Mouse (Mus musculus) midbrain, embryonic 12.5 days (tissue): ENCODE results near the gene Ppp1r36. TPM values are rescaled to one million over a fixed set of nuclear protein-coding genes. Genes with fewer than 3 reads are reported as not detected.
A peak's percentile ranks its signal among the peaks of the same experiment; 100 is the strongest.

Experiments used
- ATAC-seq: fragments of 200-750 bp; cut with Nextera tagmentation; 2 replicates; pipeline ENCODE4 v1.8.0; 2017; ENCODE audit warnings: low read depth, moderate TSS enrichment, moderate library complexity; ENCODE audit not compliant: low FRiP score
- H3K27ac ChIP-seq: fragments of 300-500 bp; sonication (generic); replicated peaks from 2 replicates; pipeline ENCODE4 v1.5.1; 2016; ENCODE audit warnings: mild to moderate bottlenecking
- H3K27me3 ChIP-seq: fragments of 300-500 bp; sonication (generic); 2 replicates; pipeline ENCODE4 v1.6.1; 2016; ENCODE audit warnings: mild to moderate bottlenecking
- H3K36me3 ChIP-seq: fragments of 300-500 bp; sonication (generic); 2 replicates; pipeline ENCODE4 v1.6.1; 2016
- H3K4me1 ChIP-seq: fragments of 300-500 bp; sonication (generic); 2 replicates; pipeline ENCODE4 v1.6.1; 2016
- H3K4me2 ChIP-seq: fragments of 300-500 bp; sonication (generic); replicated peaks from 2 replicates; pipeline ENCODE4 v1.6.1; 2016; ENCODE audit warnings: mild to moderate bottlenecking, moderate library complexity
- H3K4me3 ChIP-seq: fragments of 300-500 bp; sonication (generic); 2 replicates; pipeline ENCODE4 v1.5.1; 2016; ENCODE audit warnings: mild to moderate bottlenecking
- H3K9ac ChIP-seq: fragments of 300-500 bp; sonication (generic); replicated peaks from 2 replicates; pipeline ENCODE4 v1.6.1; 2016; ENCODE audit warnings: mild to moderate bottlenecking, moderate library complexity
- H3K9me3 ChIP-seq: fragments of 300-500 bp; sonication (generic); 2 replicates; pipeline ENCODE4 v1.6.1; 2016; ENCODE audit warnings: mild to moderate bottlenecking
- WGBS: fragments of 180-500 bp; shearing (Covaris S2); methylation state at CpG from one replicate; pipeline ENCODE4 v1.1.7; 2016; 5-methylcytosine and 5-hydroxymethylcytosine counted together
- polyA plus RNA-seq: library from polyadenylated mRNA; unstranded; fragments of >200 nt; fragmentation: Nextera tagmentation; extraction: Ambion mirVana; gene quantifications from 2 replicates; pipeline ENCODE4 v1.2.1, GENCODE M21; 2016

Ppp1r36 gene
- polyA plus RNA-seq, 1 experiment from 2014 or later, result 0.42 TPM

DNA sequence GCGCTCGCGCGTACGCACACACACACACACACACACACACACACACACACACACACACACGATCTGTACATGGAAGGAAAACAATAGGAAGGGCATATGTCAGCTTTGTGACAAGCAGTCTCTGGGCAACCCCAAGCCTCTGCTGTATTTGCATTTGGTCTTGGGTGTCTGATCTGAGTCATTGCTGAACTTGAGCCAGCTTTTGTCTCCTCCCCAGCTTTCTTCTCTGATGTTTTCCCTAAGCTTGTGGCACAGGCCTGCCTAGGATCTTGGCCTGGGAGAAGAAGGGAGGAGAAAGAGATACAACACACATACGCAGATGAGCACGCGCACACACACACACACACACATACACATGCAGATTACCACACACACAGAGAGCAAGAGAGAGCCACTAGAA lies 46.1 kb downstream of the Ppp1r36 start:
- Histone ChIP-seq H3K27me3 (no peaks in the 10 kb centered on the region), H3K9ac (no peak overlapping the region), H3K27ac (no peak overlapping the region), H3K4me2 (no peak overlapping the region), H3K4me1 (0 out of 2 replicates have a peak, but pooled peaks cover 4% of the 10 kb centered on the region), H3K9me3 (no peaks in the 10 kb centered on the region), H3K4me3 (no peak overlapping the region), H3K36me3 (no peaks in the 10 kb centered on the region)
- no peak for ATAC-seq
- WGBS, result 94% methylated on average over 9 of the region's 9 CpGs

DNA sequence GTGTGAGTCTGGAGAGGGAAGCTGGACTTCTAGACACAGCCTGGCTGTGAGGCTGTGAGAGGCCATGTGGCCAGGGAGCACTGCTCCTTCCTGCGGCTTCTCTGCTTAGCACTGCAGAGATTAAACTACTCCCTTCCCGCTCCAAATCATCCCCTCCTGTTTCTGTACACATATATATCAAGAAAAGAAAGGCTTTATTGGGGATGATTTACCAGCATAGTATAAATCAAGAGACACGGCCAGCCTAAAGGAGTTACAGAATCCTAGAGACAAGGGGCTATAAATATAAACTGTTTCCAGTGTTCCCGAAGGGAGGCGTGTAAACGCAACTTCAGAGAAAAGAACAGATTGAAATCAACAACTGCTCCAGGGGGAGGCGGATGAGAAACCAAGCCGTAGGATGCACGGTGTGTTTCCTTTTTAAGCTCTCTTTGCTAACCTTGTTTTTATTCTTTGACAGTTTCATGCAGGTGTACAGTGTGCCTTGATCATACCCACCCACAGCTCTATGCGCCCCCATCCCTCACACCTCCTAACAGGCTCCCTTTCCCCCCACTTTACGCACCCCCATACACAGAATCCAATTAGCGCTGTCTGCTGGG lies 47.4 kb downstream of the Ppp1r36 start:
- 80% methylated on average over 12 of the region's 12 CpGs for WGBS
- Histone ChIP-seq H3K4me2 (no peak overlapping the region), H3K4me3 (no peak overlapping the region), H3K36me3 (no peaks in the 10 kb centered on the region), H3K9ac (no peak overlapping the region), H3K27ac (no peak overlapping the region), H3K27me3 (no peaks in the 10 kb centered on the region), H3K9me3 (no peaks in the 10 kb centered on the region), H3K4me1 (no peaks in the 10 kb centered on the region)
- ATAC-seq, result no peak

- no peaks in the 10 kb centered on the region for H3K4me1 ChIP-seq
- no peaks in the 10 kb centered on the region for H3K9me3 ChIP-seq
- no peak for ATAC-seq
- H3K27me3 ChIP-seq, result no peaks in the 10 kb centered on the region
- H3K4me3 ChIP-seq, result no peak overlapping the region
- WGBS, result 84% methylated on average over 7 of the region's 7 CpGs
- H3K27ac ChIP-seq, result no peak overlapping the region
- no peak overlapping the region for H3K9ac ChIP-seq
- H3K36me3 ChIP-seq, result no peaks in the 10 kb centered on the region
- no peak overlapping the region for H3K4me2 ChIP-seq
Observed at GRCm38 (mm10) chr12:76466651-76467050, 49.3 kb downstream of the Ppp1r36 start.

GRCm38 (mm10) chr12:76467256-76467655 lies 49.9 kb downstream of the Ppp1r36 start:
- no peak for ATAC-seq
- Histone ChIP-seq H3K4me1 (no peaks in the 10 kb centered on the region), H3K27ac (no peak overlapping the region), H3K4me2 (no peak overlapping the region), H3K27me3 (no peaks in the 10 kb centered on the region), H3K4me3 (no peak overlapping the region), H3K9me3 (no peaks in the 10 kb centered on the region), H3K9ac (no peak overlapping the region), H3K36me3 (no peaks in the 10 kb centered on the region)
- WGBS, result 69% methylated on average over 7 of the region's 7 CpGs

DNA sequence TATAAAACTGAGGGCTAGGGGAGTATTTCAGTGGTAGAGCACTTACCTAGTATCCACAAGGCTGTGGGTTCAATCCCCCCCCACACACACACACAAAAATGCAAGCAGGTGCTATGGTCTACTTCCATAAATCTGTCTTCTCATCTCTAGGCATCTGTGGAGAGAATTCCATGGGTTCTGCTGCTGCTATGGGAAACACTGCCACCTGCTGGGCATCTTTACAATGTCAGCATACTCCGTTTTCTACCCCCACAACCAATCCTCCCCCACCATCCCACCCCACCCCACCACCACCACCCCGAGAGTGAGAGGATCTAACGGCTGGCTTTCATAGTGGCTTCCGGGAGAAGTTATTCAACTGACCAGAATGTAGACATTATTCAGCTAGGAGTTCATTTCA lies 54.7 kb downstream of the Ppp1r36 start:
- ATAC-seq, result 0 out of 2 replicates have a peak, but pooled peaks have one; percentile 52
- Histone ChIP-seq H3K27ac (no peak overlapping the region), H3K4me3 (no peak overlapping the region), H3K36me3 (no peaks in the 10 kb centered on the region), H3K4me1 (no peaks in the 10 kb centered on the region), H3K9me3 (no peaks in the 10 kb centered on the region), H3K4me2 (no peak overlapping the region), H3K27me3 (no peaks in the 10 kb centered on the region), H3K9ac (no peak overlapping the region)
- 13% methylated on average over 4 of the region's 4 CpGs for WGBS

- Histone ChIP-seq H3K9ac (no peak overlapping the region), H3K27me3 (no peaks in the 10 kb centered on the region), H3K9me3 (no peaks in the 10 kb centered on the region), H3K36me3 (no peaks in the 10 kb centered on the region), H3K27ac (no peak overlapping the region), H3K4me2 (no peak overlapping the region), H3K4me1 (no peaks in the 10 kb centered on the region), H3K4me3 (no peak overlapping the region)
- no peak for ATAC-seq
- 83% methylated on average over 10 of the region's 10 CpGs for WGBS
Observed at GRCm38 (mm10) chr12:76473562-76474245, 56.4 kb downstream of the Ppp1r36 start.

GRCm38 (mm10) chr12:76474246-76474583 lies 56.9 kb downstream of the Ppp1r36 start:
- Histone ChIP-seq H3K4me3 (no peak overlapping the region), H3K36me3 (no peaks in the 10 kb centered on the region), H3K9ac (no peak overlapping the region), H3K27ac (no peak overlapping the region), H3K9me3 (no peaks in the 10 kb centered on the region), H3K27me3 (no peaks in the 10 kb centered on the region), H3K4me2 (no peak overlapping the region), H3K4me1 (no peaks in the 10 kb centered on the region)
- 92% methylated on average over 8 of the region's 8 CpGs for WGBS
- ATAC-seq, result no peak

- no peak overlapping the region for H3K9ac ChIP-seq
- H3K4me2 ChIP-seq, result no peak overlapping the region
- no peaks in the 10 kb centered on the region for H3K27me3 ChIP-seq
- 56% methylated on average over 2 of the region's 2 CpGs for WGBS
- no peaks in the 10 kb centered on the region for H3K36me3 ChIP-seq
- H3K4me3 ChIP-seq, result no peak overlapping the region
- no peaks in the 10 kb centered on the region for H3K4me1 ChIP-seq
- ATAC-seq, result no peak
- no peaks in the 10 kb centered on the region for H3K9me3 ChIP-seq
- H3K27ac ChIP-seq, result no peak overlapping the region
Observed at GRCm38 (mm10) chr12:76474802-76475201, 57.5 kb downstream of the Ppp1r36 start.

- no peaks in the 10 kb centered on the region for H3K27me3 ChIP-seq
- no peak for ATAC-seq
- no peaks in the 10 kb centered on the region for H3K4me1 ChIP-seq
- H3K9me3 ChIP-seq, result no peaks in the 10 kb centered on the region
- no peak overlapping the region for H3K4me2 ChIP-seq
- no peak overlapping the region for H3K9ac ChIP-seq
- no peak overlapping the region for H3K27ac ChIP-seq
- no peak overlapping the region for H3K4me3 ChIP-seq
- no peaks in the 10 kb centered on the region for H3K36me3 ChIP-seq
- 100% methylated on average over 1 of the region's 1 CpGs for WGBS
Observed at GRCm38 (mm10) chr12:76476146-76476545, 58.8 kb downstream of the Ppp1r36 start.

DNA sequence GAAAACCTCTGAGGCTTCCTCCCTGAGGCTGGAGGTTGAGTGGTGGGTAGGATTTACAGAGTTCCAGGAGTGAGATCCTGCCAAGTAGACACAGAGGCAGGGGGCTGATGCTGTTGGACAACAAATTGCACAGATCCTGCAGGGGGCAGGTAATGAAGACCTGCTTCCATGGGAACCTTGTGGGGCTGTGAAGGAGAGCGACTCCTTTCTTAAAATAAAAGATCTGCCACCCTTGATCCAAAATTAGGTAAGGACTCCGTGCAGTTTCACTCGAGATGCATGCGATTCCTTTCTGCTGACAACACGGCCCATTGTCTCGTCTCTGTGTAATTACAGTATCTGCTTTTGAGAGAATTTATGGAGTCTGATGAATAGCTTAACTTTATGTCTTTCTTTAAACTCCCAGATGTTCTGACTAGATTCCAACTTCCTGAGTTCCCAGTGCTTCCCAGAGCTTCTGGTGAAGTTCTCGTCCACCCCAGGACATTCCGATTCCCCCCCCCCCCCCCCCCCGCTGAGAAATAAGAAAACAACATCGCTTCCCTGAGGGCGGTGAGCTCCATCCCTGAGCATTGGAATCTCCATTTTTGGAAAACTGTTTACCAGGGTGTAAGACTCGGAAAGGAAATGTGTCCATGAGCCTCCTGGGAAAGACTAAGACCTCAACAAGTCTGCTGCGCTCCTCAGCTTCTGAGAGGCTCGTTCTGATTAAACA lies 61.1 kb downstream of the Ppp1r36 start:
- H3K4me2 ChIP-seq, result no peak overlapping the region
- no peak overlapping the region for H3K4me3 ChIP-seq
- H3K27me3 ChIP-seq, result no peaks in the 10 kb centered on the region
- H3K9me3 ChIP-seq, result no peaks in the 10 kb centered on the region
- no peaks in the 10 kb centered on the region for H3K36me3 ChIP-seq
- no peak for ATAC-seq
- H3K27ac ChIP-seq, result no peak overlapping the region
- WGBS, result 53% methylated on average over 14 of the region's 14 CpGs
- H3K4me1 ChIP-seq, result no peaks in the 10 kb centered on the region
- no peak overlapping the region for H3K9ac ChIP-seq

DNA sequence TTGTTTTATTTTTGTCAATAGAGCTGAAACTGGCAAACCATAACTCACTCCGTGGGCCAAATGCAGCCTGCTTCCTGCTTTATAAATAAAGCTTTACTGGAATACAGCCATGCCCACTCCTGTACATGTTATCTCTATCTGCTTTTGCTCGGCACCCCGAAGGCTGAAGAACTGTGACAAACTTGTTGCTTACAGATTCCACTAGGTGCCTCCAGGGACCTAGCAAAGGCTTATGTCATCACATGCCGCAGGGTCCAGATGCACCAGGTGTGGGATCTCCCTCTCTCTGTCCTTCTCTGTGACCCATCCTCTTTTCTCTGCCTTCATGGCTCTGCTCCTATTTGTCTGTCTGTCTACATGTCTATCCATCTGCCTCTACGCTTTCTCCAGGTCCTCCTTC lies 61.8 kb downstream of the Ppp1r36 start:
- Histone ChIP-seq H3K27ac (no peak overlapping the region), H3K9me3 (no peaks in the 10 kb centered on the region), H3K4me2 (no peak overlapping the region), H3K4me1 (no peaks in the 10 kb centered on the region), H3K27me3 (no peaks in the 10 kb centered on the region), H3K36me3 (no peaks in the 10 kb centered on the region), H3K4me3 (no peak overlapping the region), H3K9ac (no peak overlapping the region)
- WGBS, result 81% methylated on average over 5 of the region's 5 CpGs
- no peak for ATAC-seq

DNA sequence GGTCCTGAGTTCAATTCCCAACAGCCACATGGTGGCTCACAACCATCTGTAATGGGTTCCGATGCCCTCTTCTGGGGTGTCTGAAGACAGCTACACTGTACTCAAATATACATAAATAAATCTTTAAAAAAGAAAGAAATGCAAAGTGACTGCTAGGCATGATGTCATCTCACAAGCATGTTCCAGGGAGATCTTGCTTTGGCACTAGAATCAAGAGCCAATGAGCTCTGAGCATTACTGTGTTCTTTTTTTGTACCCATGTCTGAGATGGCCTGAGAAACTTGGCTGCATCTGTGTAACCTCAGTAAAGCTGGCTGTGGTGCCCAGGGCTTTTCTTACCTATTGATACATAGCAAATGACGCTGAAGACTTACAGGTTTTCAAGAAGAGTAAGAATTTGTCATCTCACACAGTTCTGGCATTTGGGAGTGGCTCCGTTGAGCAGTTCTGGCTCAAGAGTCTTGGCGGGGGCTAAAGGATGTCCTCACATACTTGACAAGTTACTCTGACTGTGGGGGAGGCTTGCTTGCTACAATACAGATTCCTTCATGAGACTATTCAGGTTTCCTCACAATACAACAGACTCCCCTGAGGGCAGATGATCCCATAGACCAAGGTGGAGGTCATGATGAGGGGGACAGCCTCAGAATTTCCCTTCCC lies 62.6 kb downstream of the Ppp1r36 start:
- no peak overlapping the region for H3K9ac ChIP-seq
- 90% methylated on average over 4 of the region's 4 CpGs for WGBS
- H3K27me3 ChIP-seq, result no peaks in the 10 kb centered on the region
- no peaks in the 10 kb centered on the region for H3K9me3 ChIP-seq
- no peaks in the 10 kb centered on the region for H3K4me1 ChIP-seq
- H3K4me3 ChIP-seq, result no peak overlapping the region
- no peaks in the 10 kb centered on the region for H3K36me3 ChIP-seq
- H3K4me2 ChIP-seq, result no peak overlapping the region
- no peak for ATAC-seq
- no peak overlapping the region for H3K27ac ChIP-seq
